Mouse (Mus musculus): ENCODE measurements around the gene Mmd. TPM values are rescaled to one million over a fixed set of nuclear protein-coding genes. Genes with fewer than 3 reads are reported as not detected.

The Mmd gene
- total RNA-seq (2014; rRNA removed; ENCODE audit: low replicate concordance): 58.7 and 78.1 TPM in 2 replicates
- 62.0 and 62.6 TPM in 2 replicates for polyA plus RNA-seq (2015; fragmentation: Nextera tagmentation; extraction: Ambion mirVana)

GRCm38 (mm10) chr11:90249025-90249650 lies at the start of gene Mmd:
TSS of gene Mmd (plus strand) at chr11:90249456.
- DNase-seq (ENCODE audit: low spot score) (peak; percentile 98), ATAC-seq (ENCODE audit: insufficient read depth, low read depth) (peak; percentile 98)
- H3K4me3 ChIP-seq (ENCODE audit: low read depth, low read length): peak within 1 kb of the TSS; percentile 70
- H3K9ac ChIP-seq (replicated peaks; ENCODE audit: low read depth, low read length): peak within 1 kb of the TSS; percentile 81
- H3K27me3 ChIP-seq (ENCODE audit: control insufficient read depth, insufficient read depth, low read length): no peaks in the 10 kb centered on the region
- H3K4me1 ChIP-seq (ENCODE audit: control insufficient read depth, insufficient read depth): peaks cover 26% of the 10 kb centered on the region; the same call in 1 of the 2 replicates
- WGBS: under 1% methylated on average over 46 of the region's 51 CpGs
- H3K27ac ChIP-seq (ENCODE audit: low read depth): peak within 1 kb of the TSS; percentile 86
- H3K9me3 ChIP-seq (replicated peaks; ENCODE audit: control insufficient read depth, low read length): no peaks in the 10 kb centered on the region
- peak within 1 kb of the TSS; percentile 70 for H3K4me2 ChIP-seq (ENCODE audit: low read depth, low read length)
- H3K36me3 ChIP-seq (replicated peaks; ENCODE audit: control insufficient read depth, insufficient read depth, low read length): no peaks in the 10 kb centered on the region
- TF ChIP-seq EP300 (IDR thresholded peaks at IDR 0.05; ENCODE audit: low read depth) (no peak), CTCF (IDR thresholded peaks at IDR 0.05; ENCODE audit: low read depth) (peak; percentile 20; the same call in 1 of the 2 replicates)

GRCm38 (mm10) chr11:90200826-90201225 lies 48.4 kb upstream of the Mmd start:
- no peak for DNase-seq (ENCODE audit: low spot score)
- no peak for TF ChIP-seq CTCF (IDR thresholded peaks at IDR 0.05; ENCODE audit: low read depth)
- TF ChIP-seq EP300 (IDR thresholded peaks at IDR 0.05; ENCODE audit: low read depth): no peak
- Histone ChIP-seq H3K27ac (ENCODE audit: low read depth) (no peak overlapping the region), H3K9ac (replicated peaks; ENCODE audit: low read depth, low read length) (no peak overlapping the region), H3K9me3 (replicated peaks; ENCODE audit: control insufficient read depth, low read length) (no peaks in the 10 kb centered on the region), H3K36me3 (replicated peaks; ENCODE audit: control insufficient read depth, insufficient read depth, low read length) (no peaks in the 10 kb centered on the region), H3K4me2 (ENCODE audit: low read depth, low read length) (no peak overlapping the region), H3K27me3 (ENCODE audit: control insufficient read depth, insufficient read depth, low read length) (no peaks in the 10 kb centered on the region), H3K4me3 (ENCODE audit: low read depth, low read length) (no peak overlapping the region), H3K4me1 (ENCODE audit: control insufficient read depth, insufficient read depth) (peaks cover 11% of the 10 kb centered on the region)
- ATAC-seq (ENCODE audit: insufficient read depth, low read depth): no peak
- WGBS: 79% methylated on average over 2 of the region's 2 CpGs

GRCm38 (mm10) chr11:90214246-90214645 lies 35.0 kb upstream of the Mmd start:
- Histone ChIP-seq H3K4me1 (ENCODE audit: control insufficient read depth, insufficient read depth) (no peaks in the 10 kb centered on the region), H3K4me2 (ENCODE audit: low read depth, low read length) (no peak overlapping the region), H3K9me3 (replicated peaks; ENCODE audit: control insufficient read depth, low read length) (0 out of 2 replicates have a peak, but pooled peaks cover 4% of the 10 kb centered on the region), H3K36me3 (replicated peaks; ENCODE audit: control insufficient read depth, insufficient read depth, low read length) (no peaks in the 10 kb centered on the region), H3K4me3 (ENCODE audit: low read depth, low read length) (no peak overlapping the region), H3K9ac (replicated peaks; ENCODE audit: low read depth, low read length) (no peak overlapping the region), H3K27me3 (ENCODE audit: control insufficient read depth, insufficient read depth, low read length) (no peaks in the 10 kb centered on the region), H3K27ac (ENCODE audit: low read depth) (no peak overlapping the region)
- ATAC-seq (ENCODE audit: insufficient read depth, low read depth): no peak
- TF ChIP-seq EP300 (IDR thresholded peaks at IDR 0.05; ENCODE audit: low read depth): no peak
- TF ChIP-seq CTCF (IDR thresholded peaks at IDR 0.05; ENCODE audit: low read depth): no peak
- no peak for DNase-seq (ENCODE audit: low spot score)
- 78% methylated on average over 7 of the region's 7 CpGs for WGBS

GRCm38 (mm10) chr11:90220022-90220645 lies 29.1 kb upstream of the Mmd start:
- WGBS: 49% methylated on average over 6 of the region's 6 CpGs
- H3K9ac ChIP-seq (replicated peaks; ENCODE audit: low read depth, low read length): no peak overlapping the region
- no peak for TF ChIP-seq EP300 (IDR thresholded peaks at IDR 0.05; ENCODE audit: low read depth)
- TF ChIP-seq CTCF (IDR thresholded peaks at IDR 0.05; ENCODE audit: low read depth): no peak

GRCm38 (mm10) chr11:90220750-90221149 lies 28.5 kb upstream of the Mmd start:
- WGBS: 49% methylated on average over 2 of the region's 2 CpGs
- Histone ChIP-seq H3K4me2 (ENCODE audit: low read depth, low read length) (no peak overlapping the region), H3K4me1 (ENCODE audit: control insufficient read depth, insufficient read depth) (no peaks in the 10 kb centered on the region; the same call in 1 of the 2 replicates), H3K9me3 (replicated peaks; ENCODE audit: control insufficient read depth, low read length) (no peaks in the 10 kb centered on the region), H3K9ac (replicated peaks; ENCODE audit: low read depth, low read length) (no peak overlapping the region), H3K36me3 (replicated peaks; ENCODE audit: control insufficient read depth, insufficient read depth, low read length) (no peaks in the 10 kb centered on the region), H3K27ac (ENCODE audit: low read depth) (no peak overlapping the region), H3K4me3 (ENCODE audit: low read depth, low read length) (no peak overlapping the region), H3K27me3 (ENCODE audit: control insufficient read depth, insufficient read depth, low read length) (no peaks in the 10 kb centered on the region)
- DNase-seq (ENCODE audit: low spot score) (no peak), ATAC-seq (ENCODE audit: insufficient read depth, low read depth) (no peak)
- no peak for TF ChIP-seq EP300 (IDR thresholded peaks at IDR 0.05; ENCODE audit: low read depth)

More at GRCm38 (mm10) chr11:90220022-90220645, 29.1 kb upstream of the Mmd start:
- no peak for DNase-seq (ENCODE audit: low spot score)
- Histone ChIP-seq H3K4me2 (ENCODE audit: low read depth, low read length) (no peak overlapping the region), H3K36me3 (replicated peaks; ENCODE audit: control insufficient read depth, insufficient read depth, low read length) (no peaks in the 10 kb centered on the region), H3K4me3 (ENCODE audit: low read depth, low read length) (no peak overlapping the region), H3K4me1 (ENCODE audit: control insufficient read depth, insufficient read depth) (no peaks in the 10 kb centered on the region; the same call in 1 of the 2 replicates), H3K27me3 (ENCODE audit: control insufficient read depth, insufficient read depth, low read length) (no peaks in the 10 kb centered on the region), H3K9me3 (replicated peaks; ENCODE audit: control insufficient read depth, low read length) (no peaks in the 10 kb centered on the region), H3K27ac (ENCODE audit: low read depth) (no peak overlapping the region)
- no peak for ATAC-seq (ENCODE audit: insufficient read depth, low read depth)
